Mouse (Mus musculus) hindbrain, embryonic 10.5 days (tissue): ENCODE data around the gene Papolg. TPM values are rescaled to one million over a fixed set of nuclear protein-coding genes. Genes with fewer than 3 reads are reported as not detected.
"Not testable (repeated sequence)": the region's sequence is repeated elsewhere in the genome, so short reads cannot be mapped to it uniquely, and the experiment has no call there.

Source experiments
- DNase-seq: peaks from one replicate; pipeline ENCODE4 v3.0.0-alpha.2; 2017; ENCODE audit warnings: low spot score
- H3K27ac ChIP-seq: fragments of 300-500 bp; sonication (generic); 2 replicates; pipeline ENCODE4 v1.5.1; 2016; ENCODE audit warnings: mild to moderate bottlenecking, moderate library complexity
- H3K27me3 ChIP-seq: fragments of 300-500 bp; sonication (generic); 2 replicates; pipeline ENCODE4 v1.6.1; 2016; ENCODE audit warnings: mild to moderate bottlenecking; ENCODE audit not compliant: poor library complexity, insufficient read depth, severe bottlenecking
- H3K36me3 ChIP-seq: fragments of 300-500 bp; sonication (generic); 2 replicates; pipeline ENCODE4 v1.6.1; 2016; ENCODE audit warnings: mild to moderate bottlenecking, moderate library complexity
- H3K4me1 ChIP-seq: fragments of 300-500 bp; sonication (generic); replicated peaks from 2 replicates; pipeline ENCODE4 v1.6.1; 2016; ENCODE audit warnings: mild to moderate bottlenecking
- H3K4me3 ChIP-seq: fragments of 300-500 bp; sonication (generic); 2 replicates; pipeline ENCODE4 v1.5.1; 2016; ENCODE audit warnings: mild to moderate bottlenecking, moderate library complexity
- H3K9me3 ChIP-seq: fragments of 300-500 bp; sonication (generic); 2 replicates; pipeline ENCODE4 v1.6.1; 2016; ENCODE audit warnings: mild to moderate bottlenecking, moderate library complexity
- WGBS: fragments of 180-500 bp; shearing (Covaris S2); methylation state at CpG from one replicate; pipeline ENCODE4 v1.1.7; 2016; 5-methylcytosine and 5-hydroxymethylcytosine counted together
- polyA plus RNA-seq: library from polyadenylated mRNA; unstranded; fragments of >200 nt; fragmentation: Nextera tagmentation; extraction: Ambion mirVana; gene quantifications from 2 replicates; pipeline ENCODE4 v1.2.1, GENCODE M21; 2016

Gene Papolg
- polyA plus RNA-seq: 17.2 and 17.5 TPM in 2 replicates

GRCm38 (mm10) chr11:23895060-23895426, at the start of gene Papolg:
Gene Papolg, minus strand, starts transcription at chr11:23895253.
- H3K27me3 ChIP-seq: peaks cover 8% of the 10 kb centered on the region; the same call in 1 of the 2 replicates
- under 1% methylated on average over 21 of the region's 21 CpGs for WGBS
- peaks cover 20% of the 10 kb centered on the region for H3K36me3 ChIP-seq
- peaks cover 13% of the 10 kb centered on the region for H3K4me1 ChIP-seq
- peak; percentile 93 for DNase-seq
- H3K27ac ChIP-seq: peak within 1 kb of the TSS; percentile 96
- no peaks in the 10 kb centered on the region for H3K9me3 ChIP-seq
- H3K4me3 ChIP-seq: peak within 1 kb of the TSS; percentile 99

GRCm38 (mm10) chr11:23928146-23928545, 33.1 kb upstream of the Papolg start:
- not testable (repeated sequence) for H3K27me3 ChIP-seq, H3K9me3 ChIP-seq, H3K4me1 ChIP-seq, H3K27ac ChIP-seq, DNase-seq, H3K36me3 ChIP-seq, H3K4me3 ChIP-seq
- WGBS: 28% methylated on average over 8 of the region's 8 CpGs

- no peak overlapping the region for H3K27ac ChIP-seq
- H3K4me1 ChIP-seq: peaks cover 3% of the 10 kb centered on the region; the same call in 1 of the 2 replicates
- no peak overlapping the region for H3K4me3 ChIP-seq
- H3K27me3 ChIP-seq: no peaks in the 10 kb centered on the region
- H3K36me3 ChIP-seq: no peaks in the 10 kb centered on the region
- WGBS: 31% methylated on average over 8 of the region's 8 CpGs
- no peak for DNase-seq
- no peaks in the 10 kb centered on the region for H3K9me3 ChIP-seq
Observed at GRCm38 (mm10) chr11:23927643-23928042, 32.6 kb upstream of the Papolg start.

GRCm38 (mm10) chr11:23913824-23914223, 18.8 kb upstream of the Papolg start:
- 80% methylated on average over 2 of the region's 2 CpGs for WGBS
- not testable (repeated sequence) for H3K4me1 ChIP-seq, H3K4me3 ChIP-seq, DNase-seq, H3K36me3 ChIP-seq, H3K9me3 ChIP-seq, H3K27me3 ChIP-seq, H3K27ac ChIP-seq

- Histone ChIP-seq H3K4me1 (no peaks in the 10 kb centered on the region), H3K4me3 (no peak overlapping the region), H3K27me3 (no peaks in the 10 kb centered on the region), H3K9me3 (no peaks in the 10 kb centered on the region), H3K36me3 (no peaks in the 10 kb centered on the region), H3K27ac (no peak overlapping the region)
- WGBS: 84% methylated on average over 1 of the region's 1 CpGs
- no peak for DNase-seq
Observed at GRCm38 (mm10) chr11:23903909-23904308, 8.9 kb upstream of the Papolg start.

GRCm38 (mm10) chr11:23894141-23895059, 653 bp downstream of the Papolg start:
- Histone ChIP-seq H3K27ac (peak overlapping the region; percentile 96), H3K9me3 (no peaks in the 10 kb centered on the region), H3K27me3 (peaks cover 8% of the 10 kb centered on the region; the same call in 1 of the 2 replicates), H3K36me3 (peaks cover 26% of the 10 kb centered on the region), H3K4me1 (peaks cover 13% of the 10 kb centered on the region), H3K4me3 (peak overlapping the region; percentile 99)
- 1% methylated on average over 46 of the region's 48 CpGs for WGBS
- DNase-seq: peak; percentile 50

- H3K27me3 ChIP-seq: peaks cover 8% of the 10 kb centered on the region; the same call in 1 of the 2 replicates
- H3K4me1 ChIP-seq: peaks cover 13% of the 10 kb centered on the region
- no peak overlapping the region for H3K27ac ChIP-seq
- H3K9me3 ChIP-seq: no peaks in the 10 kb centered on the region
- H3K36me3 ChIP-seq: peaks cover 34% of the 10 kb centered on the region
- no peak for DNase-seq
- H3K4me3 ChIP-seq: peak overlapping the region; percentile 99
Observed at GRCm38 (mm10) chr11:23893556-23893955, 1.5 kb downstream of the Papolg start.

GRCm38 (mm10) chr11:23864326-23864725, 30.7 kb downstream of the Papolg start:
- peaks cover 99% of the 10 kb centered on the region for H3K36me3 ChIP-seq
- no peaks in the 10 kb centered on the region for H3K27me3 ChIP-seq
- H3K4me3 ChIP-seq: no peak overlapping the region
- no peaks in the 10 kb centered on the region for H3K4me1 ChIP-seq
- WGBS: 85% methylated on average over 2 of the region's 2 CpGs
- no peaks in the 10 kb centered on the region for H3K9me3 ChIP-seq
- DNase-seq: no peak
- no peak overlapping the region for H3K27ac ChIP-seq

- no peaks in the 10 kb centered on the region for H3K9me3 ChIP-seq
- no peaks in the 10 kb centered on the region for H3K27me3 ChIP-seq
- H3K36me3 ChIP-seq: peaks cover 58% of the 10 kb centered on the region
- WGBS: 92% methylated on average over 4 of the region's 4 CpGs
- no peaks in the 10 kb centered on the region for H3K4me1 ChIP-seq
- no peak overlapping the region for H3K4me3 ChIP-seq
- H3K27ac ChIP-seq: no peak overlapping the region
- DNase-seq: no peak
Observed at GRCm38 (mm10) chr11:23856723-23857112, 38.3 kb downstream of the Papolg start.

- no peaks in the 10 kb centered on the region for H3K4me1 ChIP-seq
- no peak overlapping the region for H3K27ac ChIP-seq
- no peaks in the 10 kb centered on the region for H3K27me3 ChIP-seq
- WGBS: 89% methylated on average over 7 of the region's 7 CpGs
- H3K9me3 ChIP-seq: no peaks in the 10 kb centered on the region
- H3K4me3 ChIP-seq: no peak overlapping the region
- H3K36me3 ChIP-seq: peaks cover 53% of the 10 kb centered on the region
- no peak for DNase-seq
Observed at GRCm38 (mm10) chr11:23856054-23856722, 38.9 kb downstream of the Papolg start.

GRCm38 (mm10) chr11:23855182-23855802, 39.8 kb downstream of the Papolg start:
- no peak overlapping the region for H3K4me3 ChIP-seq
- H3K36me3 ChIP-seq: peaks cover 44% of the 10 kb centered on the region
- H3K27ac ChIP-seq: no peak overlapping the region
- no peaks in the 10 kb centered on the region for H3K27me3 ChIP-seq
- WGBS: 7% methylated on average over 3 of the region's 3 CpGs
- no peaks in the 10 kb centered on the region for H3K9me3 ChIP-seq
- H3K4me1 ChIP-seq: no peaks in the 10 kb centered on the region
- DNase-seq: peak; percentile 63

GRCm38 (mm10) chr11:23853306-23853705, 41.7 kb downstream of the Papolg start:
- WGBS: 76% methylated on average over 5 of the region's 5 CpGs
- Histone ChIP-seq H3K4me3 (no peak overlapping the region), H3K9me3 (no peaks in the 10 kb centered on the region), H3K4me1 (no peaks in the 10 kb centered on the region), H3K27ac (no peak overlapping the region), H3K36me3 (peaks cover 24% of the 10 kb centered on the region), H3K27me3 (no peaks in the 10 kb centered on the region)
- DNase-seq: no peak
